Mouse (Mus musculus): ENCODE measurements around the gene Gm49373. TPM values are rescaled to one million over a fixed set of nuclear protein-coding genes. Genes with fewer than 3 reads are reported as not detected.

Gene Gm49373
- polyA plus RNA-seq, 1 experiment = 0.16 TPM

DNA sequence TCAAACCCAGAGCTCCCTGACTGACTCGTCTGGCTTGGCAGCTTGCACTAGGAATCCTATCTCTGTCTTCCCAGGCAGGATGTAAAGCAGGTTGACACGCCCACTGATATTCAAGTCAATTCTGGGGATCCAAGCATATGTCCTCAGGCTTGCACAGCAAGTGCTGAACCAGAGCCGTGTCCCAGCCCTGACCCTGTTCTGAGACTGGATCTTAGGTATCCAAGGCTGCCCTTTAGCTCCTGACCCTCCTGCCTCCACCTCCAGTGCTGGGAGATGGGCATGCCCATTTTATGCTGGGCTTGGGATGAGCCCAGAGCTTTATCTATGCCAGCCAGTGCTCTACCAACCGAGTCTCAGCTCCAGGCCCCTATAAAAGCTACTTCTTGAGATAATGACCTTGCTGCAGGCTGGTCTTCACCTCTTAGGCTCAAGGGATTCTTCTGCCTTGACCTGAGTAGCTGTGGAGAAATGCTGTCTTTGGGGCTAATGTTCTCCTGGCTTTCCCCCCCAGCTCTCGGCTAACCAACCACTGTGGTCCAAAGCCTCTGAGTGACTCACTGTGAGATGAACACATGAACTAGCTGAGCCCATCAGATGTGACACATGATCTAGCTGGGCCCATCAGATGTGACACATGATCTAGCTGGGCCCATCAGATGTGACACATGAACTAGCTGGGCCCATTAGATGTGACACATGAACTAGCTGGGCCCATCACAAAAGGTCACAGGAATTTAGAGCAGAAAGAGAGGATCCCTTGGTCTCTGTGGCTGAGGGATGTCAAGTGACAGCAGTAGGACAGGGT is 33.1 kb upstream of the Gm49373 start:
- H3K27ac ChIP-seq (ENCODE audit: insufficient read depth, low read depth, low read length) = no peak overlapping the region
- no peaks in the 10 kb centered on the region for H3K27me3 ChIP-seq (ENCODE audit: control insufficient read depth, insufficient read depth, low read length)
- WGBS = 77% methylated on average over 5 of the region's 5 CpGs

DNA sequence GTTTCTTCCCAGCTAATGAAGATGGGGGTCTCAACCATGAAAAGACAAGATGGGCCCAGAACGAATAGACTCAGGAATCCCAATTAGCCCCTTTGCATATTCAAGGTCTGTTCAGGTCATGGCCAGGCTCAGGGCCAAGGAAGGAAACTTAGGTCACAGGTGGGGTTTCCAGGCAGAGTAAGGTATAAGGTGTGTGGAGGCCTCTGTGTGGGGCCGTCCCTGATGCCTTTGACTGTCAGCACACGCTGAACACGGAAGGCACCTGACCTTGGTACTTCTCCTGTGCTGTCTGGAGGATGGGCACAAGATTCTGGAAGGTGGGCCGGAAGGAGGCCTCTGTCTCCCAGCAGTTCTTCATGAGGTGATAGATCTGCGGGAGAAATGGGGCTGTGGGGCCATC is 31.9 kb upstream of the Gm49373 start:
- WGBS = 88% methylated on average over 6 of the region's 6 CpGs
- H3K27me3 ChIP-seq (ENCODE audit: control insufficient read depth, insufficient read depth, low read length) = no peaks in the 10 kb centered on the region
- TF ChIP-seq POLR2A (IDR thresholded peaks at IDR 0.05; ENCODE audit: low read depth, low read length) (no peak), CTCF (IDR thresholded peaks at IDR 0.05; ENCODE audit: extremely low read depth, insufficient read length, insufficient replicate concordance, low read depth, low read length) (no peak)
- H3K4me3 ChIP-seq (ENCODE audit: low read depth, low read length) = no peak overlapping the region
- no peak overlapping the region for H3K27ac ChIP-seq (ENCODE audit: insufficient read depth, low read depth, low read length)
- no peaks in the 10 kb centered on the region for H3K4me1 ChIP-seq (ENCODE audit: control insufficient read depth, insufficient read depth, insufficient read length, low read length)
- H3K36me3 ChIP-seq (ENCODE audit: control insufficient read depth, insufficient read depth, low read length) = peaks cover 18% of the 10 kb centered on the region

More for the DNA sequence above, 33.1 kb upstream of the Gm49373 start:
- Histone ChIP-seq H3K4me3 (ENCODE audit: low read depth, low read length) (no peak overlapping the region), H3K4me1 (ENCODE audit: control insufficient read depth, insufficient read depth, insufficient read length, low read length) (no peaks in the 10 kb centered on the region), H3K36me3 (ENCODE audit: control insufficient read depth, insufficient read depth, low read length) (peaks cover 18% of the 10 kb centered on the region)
- TF ChIP-seq CTCF (IDR thresholded peaks at IDR 0.05; ENCODE audit: extremely low read depth, insufficient read length, insufficient replicate concordance, low read depth, low read length) = no peak
- TF ChIP-seq POLR2A (IDR thresholded peaks at IDR 0.05; ENCODE audit: low read depth, low read length) = no peak

DNA sequence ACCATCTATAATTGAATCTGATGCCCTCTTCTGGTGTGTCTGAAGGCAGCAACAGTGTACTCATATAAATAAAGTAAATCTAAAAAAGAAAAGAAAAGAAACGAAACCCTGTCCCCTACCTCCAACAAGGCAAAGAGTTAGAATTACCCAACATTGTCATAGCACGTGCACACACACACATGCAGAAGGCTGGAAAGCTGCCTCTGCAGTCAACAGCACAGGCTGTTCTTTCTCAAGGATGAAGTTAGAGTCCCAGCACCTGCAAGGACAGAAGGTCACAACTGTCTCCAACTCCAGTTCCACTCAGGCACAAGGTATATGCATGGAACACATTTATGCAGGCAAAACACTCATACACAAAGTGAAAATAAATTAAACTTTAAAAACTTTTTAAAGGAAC is 29.2 kb upstream of the Gm49373 start:
- no peak for TF ChIP-seq POLR2A (IDR thresholded peaks at IDR 0.05; ENCODE audit: low read depth, low read length)
- TF ChIP-seq CTCF (IDR thresholded peaks at IDR 0.05; ENCODE audit: extremely low read depth, insufficient read length, insufficient replicate concordance, low read depth, low read length) = no peak
- Histone ChIP-seq H3K36me3 (ENCODE audit: control insufficient read depth, insufficient read depth, low read length) (peaks cover 8% of the 10 kb centered on the region), H3K27ac (ENCODE audit: insufficient read depth, low read depth, low read length) (no peak overlapping the region), H3K27me3 (ENCODE audit: control insufficient read depth, insufficient read depth, low read length) (no peaks in the 10 kb centered on the region), H3K4me3 (ENCODE audit: low read depth, low read length) (no peak overlapping the region), H3K4me1 (ENCODE audit: control insufficient read depth, insufficient read depth, insufficient read length, low read length) (no peaks in the 10 kb centered on the region)
- 90% methylated on average over 2 of the region's 2 CpGs for WGBS

DNA sequence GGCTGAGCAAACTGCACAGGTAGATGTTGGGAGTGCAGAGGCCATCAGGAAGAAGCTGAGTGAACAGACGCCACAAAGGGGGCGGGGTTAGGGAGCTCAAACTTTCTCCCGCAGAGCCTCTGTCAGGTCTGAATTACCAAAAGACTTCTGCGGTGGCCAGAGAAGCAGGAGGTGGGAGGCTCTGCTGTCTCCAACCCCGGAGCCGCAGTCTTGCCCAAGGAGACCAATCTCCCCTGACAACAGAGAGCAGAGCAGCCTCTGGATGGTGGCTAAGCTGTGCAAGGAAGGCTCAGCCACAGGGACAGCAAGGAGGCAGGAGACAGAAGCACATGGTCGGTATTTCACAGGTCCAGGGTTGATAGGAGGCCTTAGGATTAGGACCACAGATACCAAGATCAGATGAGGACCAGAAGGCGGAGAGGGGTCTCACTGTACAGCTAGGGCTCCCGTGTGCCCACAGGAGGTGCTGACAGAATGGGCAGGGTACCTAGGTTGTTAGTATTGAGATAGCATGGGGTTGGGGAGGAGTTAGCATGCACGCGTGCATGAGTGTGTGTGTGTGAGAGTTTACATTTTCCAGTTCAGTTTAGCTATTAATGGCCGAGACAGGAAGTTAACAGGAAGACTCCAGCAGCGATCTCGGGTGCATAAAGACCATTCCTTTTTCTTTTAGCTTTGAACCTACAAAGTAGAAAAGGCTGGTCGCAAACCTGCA is 27.7 kb upstream of the Gm49373 start:
- WGBS = 56% methylated on average over 15 of the region's 15 CpGs

DNA sequence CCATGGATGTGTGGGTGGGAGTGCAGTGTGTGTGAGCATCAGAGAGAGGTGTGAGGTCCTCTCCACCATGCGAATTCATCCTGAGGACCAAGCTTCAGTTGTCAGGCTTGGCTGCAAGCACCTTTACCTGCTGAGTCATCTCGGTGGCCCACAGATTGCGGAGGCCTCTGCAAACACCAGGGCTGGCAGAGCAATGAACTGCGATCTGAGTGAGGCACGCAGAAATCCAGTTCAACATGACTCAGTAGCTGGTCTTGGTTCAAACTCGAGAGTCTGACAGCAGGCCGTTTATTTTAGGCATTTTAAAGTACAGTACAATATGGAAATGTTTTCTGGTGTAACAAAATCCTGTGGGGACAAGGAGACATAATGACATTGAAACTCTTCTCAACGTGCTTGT is 24.9 kb upstream of the Gm49373 start:
- no peak for TF ChIP-seq POLR2A (IDR thresholded peaks at IDR 0.05; ENCODE audit: low read depth, low read length)
- TF ChIP-seq CTCF (IDR thresholded peaks at IDR 0.05; ENCODE audit: extremely low read depth, insufficient read length, insufficient replicate concordance, low read depth, low read length) = no peak
- H3K27ac ChIP-seq (ENCODE audit: insufficient read depth, low read depth, low read length) = no peak overlapping the region
- WGBS = 53% methylated on average over 8 of the region's 8 CpGs
- no peaks in the 10 kb centered on the region for H3K27me3 ChIP-seq (ENCODE audit: control insufficient read depth, insufficient read depth, low read length)
- no peak overlapping the region for H3K4me3 ChIP-seq (ENCODE audit: low read depth, low read length)
- no peaks in the 10 kb centered on the region for H3K36me3 ChIP-seq (ENCODE audit: control insufficient read depth, insufficient read depth, low read length)
- no peaks in the 10 kb centered on the region for H3K4me1 ChIP-seq (ENCODE audit: control insufficient read depth, insufficient read depth, insufficient read length, low read length)

More for the DNA sequence above, 27.7 kb upstream of the Gm49373 start:
- TF ChIP-seq POLR2A (IDR thresholded peaks at IDR 0.05; ENCODE audit: low read depth, low read length) (no peak), CTCF (IDR thresholded peaks at IDR 0.05; ENCODE audit: extremely low read depth, insufficient read length, insufficient replicate concordance, low read depth, low read length) (no peak)
- H3K27me3 ChIP-seq (ENCODE audit: control insufficient read depth, insufficient read depth, low read length) = no peaks in the 10 kb centered on the region
- no peaks in the 10 kb centered on the region for H3K4me1 ChIP-seq (ENCODE audit: control insufficient read depth, insufficient read depth, insufficient read length, low read length)
- peaks cover 6% of the 10 kb centered on the region for H3K36me3 ChIP-seq (ENCODE audit: control insufficient read depth, insufficient read depth, low read length)
- H3K27ac ChIP-seq (ENCODE audit: insufficient read depth, low read depth, low read length) = no peak overlapping the region
- H3K4me3 ChIP-seq (ENCODE audit: low read depth, low read length) = peak overlapping the region; percentile 0; the same call in 1 of the 2 replicates

DNA sequence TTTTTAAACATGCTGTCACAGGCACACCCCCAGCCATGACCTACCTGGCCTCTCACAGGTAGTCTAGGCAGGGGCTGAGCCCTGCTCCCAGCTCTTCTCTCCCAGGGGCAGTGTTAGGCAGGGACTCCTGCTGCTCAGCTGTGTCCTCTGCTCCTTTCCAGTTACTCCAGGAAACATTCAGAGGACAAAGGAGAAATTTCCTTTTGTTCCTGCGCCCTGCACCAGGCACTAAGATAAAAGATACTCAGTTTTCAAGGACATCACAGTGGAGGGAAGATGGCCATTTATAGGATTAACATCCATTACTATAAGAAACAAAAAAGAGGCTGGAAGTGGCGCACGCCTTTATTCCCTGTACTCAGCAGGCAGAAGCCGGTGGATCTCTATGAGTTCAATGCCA is 23.1 kb upstream of the Gm49373 start:
- Histone ChIP-seq H3K27me3 (ENCODE audit: control insufficient read depth, insufficient read depth, low read length) (no peaks in the 10 kb centered on the region), H3K36me3 (ENCODE audit: control insufficient read depth, insufficient read depth, low read length) (no peaks in the 10 kb centered on the region), H3K27ac (ENCODE audit: insufficient read depth, low read depth, low read length) (no peak overlapping the region), H3K4me3 (ENCODE audit: low read depth, low read length) (no peak overlapping the region), H3K4me1 (ENCODE audit: control insufficient read depth, insufficient read depth, insufficient read length, low read length) (no peaks in the 10 kb centered on the region)
- TF ChIP-seq POLR2A (IDR thresholded peaks at IDR 0.05; ENCODE audit: low read depth, low read length) = no peak
- no peak for TF ChIP-seq CTCF (IDR thresholded peaks at IDR 0.05; ENCODE audit: extremely low read depth, insufficient read length, insufficient replicate concordance, low read depth, low read length)
- 95% methylated on average over 4 of the region's 4 CpGs for WGBS

DNA sequence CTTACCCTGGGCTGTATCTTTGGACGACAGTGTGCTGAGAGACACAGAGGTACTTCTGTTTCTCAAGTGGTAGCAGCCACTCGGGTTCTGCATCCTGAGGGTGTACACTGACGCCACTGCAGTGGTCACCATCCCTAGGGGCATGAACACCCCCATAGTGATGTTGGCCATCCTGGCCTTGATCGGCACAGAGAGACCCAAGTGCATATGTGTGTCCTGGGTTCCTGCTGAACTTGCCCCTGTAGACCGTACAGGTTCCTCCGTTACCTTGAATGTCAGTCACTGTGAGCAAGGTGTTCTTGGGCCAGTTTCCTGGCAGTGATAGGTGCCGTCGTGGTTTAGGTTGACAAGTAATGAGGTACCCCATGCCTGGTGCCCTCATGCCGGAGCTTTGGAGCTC is 20.5 kb upstream of the Gm49373 start:
- TF ChIP-seq CTCF (IDR thresholded peaks at IDR 0.05; ENCODE audit: extremely low read depth, insufficient read length, insufficient replicate concordance, low read depth, low read length) = no peak
- no peak for TF ChIP-seq POLR2A (IDR thresholded peaks at IDR 0.05; ENCODE audit: low read depth, low read length)
- H3K27me3 ChIP-seq (ENCODE audit: control insufficient read depth, insufficient read depth, low read length) = no peaks in the 10 kb centered on the region
- no peak overlapping the region for H3K27ac ChIP-seq (ENCODE audit: insufficient read depth, low read depth, low read length)
- H3K4me3 ChIP-seq (ENCODE audit: low read depth, low read length) = no peak overlapping the region
- H3K4me1 ChIP-seq (ENCODE audit: control insufficient read depth, insufficient read depth, insufficient read length, low read length) = peaks cover 13% of the 10 kb centered on the region; the same call in 1 of the 2 replicates
- 96% methylated on average over 9 of the region's 9 CpGs for WGBS
- peaks cover 15% of the 10 kb centered on the region for H3K36me3 ChIP-seq (ENCODE audit: control insufficient read depth, insufficient read depth, low read length)
